Mouse (Mus musculus) hindbrain, embryonic 10.5 days (tissue): Measurements from ENCODE around the gene Mettl15. TPM values are rescaled to one million over a fixed set of nuclear protein-coding genes. Genes with fewer than 3 reads are reported as not detected.

Experiments used
- DNase-seq: peaks from one replicate; pipeline ENCODE4 v3.0.0-alpha.2; 2017; ENCODE audit warnings: low spot score
- H3K27ac ChIP-seq: fragments of 300-500 bp; sonication (generic); 2 replicates; pipeline ENCODE4 v1.5.1; 2016; ENCODE audit warnings: mild to moderate bottlenecking, moderate library complexity
- H3K27me3 ChIP-seq: fragments of 300-500 bp; sonication (generic); 2 replicates; pipeline ENCODE4 v1.6.1; 2016; ENCODE audit warnings: mild to moderate bottlenecking; ENCODE audit not compliant: poor library complexity, insufficient read depth, severe bottlenecking
- H3K36me3 ChIP-seq: fragments of 300-500 bp; sonication (generic); 2 replicates; pipeline ENCODE4 v1.6.1; 2016; ENCODE audit warnings: mild to moderate bottlenecking, moderate library complexity
- H3K4me1 ChIP-seq: fragments of 300-500 bp; sonication (generic); replicated peaks from 2 replicates; pipeline ENCODE4 v1.6.1; 2016; ENCODE audit warnings: mild to moderate bottlenecking
- H3K4me3 ChIP-seq: fragments of 300-500 bp; sonication (generic); 2 replicates; pipeline ENCODE4 v1.5.1; 2016; ENCODE audit warnings: mild to moderate bottlenecking, moderate library complexity
- H3K9me3 ChIP-seq: fragments of 300-500 bp; sonication (generic); 2 replicates; pipeline ENCODE4 v1.6.1; 2016; ENCODE audit warnings: mild to moderate bottlenecking, moderate library complexity
- WGBS: fragments of 180-500 bp; shearing (Covaris S2); methylation state at CpG from one replicate; pipeline ENCODE4 v1.1.7; 2016; 5-methylcytosine and 5-hydroxymethylcytosine counted together
- polyA plus RNA-seq: library from polyadenylated mRNA; unstranded; fragments of >200 nt; fragmentation: Nextera tagmentation; extraction: Ambion mirVana; gene quantifications from 2 replicates; pipeline ENCODE4 v1.2.1, GENCODE M21; 2016

The Mettl15 gene
- 11.7 and 13.3 TPM in 2 replicates for polyA plus RNA-seq

GRCm38 (mm10) chr2:109280600-109281340 is at the start of gene Mettl15, which contains the start of gene Kif18a:
Gene Mettl15 (minus strand): TSS chr2:109280748.
Gene Kif18a (plus strand): TSS chr2:109280738.
- WGBS, result under 1% methylated on average over 51 of the region's 51 CpGs

GRCm38 (mm10) chr2:109311369-109311768 is 30.8 kb upstream of the Mettl15 start:
- DNase-seq, result no peak
- Histone ChIP-seq H3K27me3 (no peaks in the 10 kb centered on the region), H3K9me3 (no peaks in the 10 kb centered on the region), H3K36me3 (peaks cover 86% of the 10 kb centered on the region), H3K27ac (no peak overlapping the region), H3K4me1 (no peaks in the 10 kb centered on the region), H3K4me3 (no peak overlapping the region)
- WGBS, result 93% methylated on average over 5 of the region's 5 CpGs

More at GRCm38 (mm10) chr2:109280600-109281340, at the start of gene Mettl15, which contains the start of gene Kif18a:
- DNase-seq, result peak; percentile 96
- Histone ChIP-seq H3K27ac (peak within 1 kb of the TSS; percentile 95), H3K9me3 (no peaks in the 10 kb centered on the region), H3K27me3 (no peaks in the 10 kb centered on the region), H3K4me3 (peak within 1 kb of the TSS; percentile 83), H3K36me3 (no peaks in the 10 kb centered on the region), H3K4me1 (peaks cover 22% of the 10 kb centered on the region)

- H3K4me1 ChIP-seq, result no peaks in the 10 kb centered on the region
- H3K9me3 ChIP-seq, result no peaks in the 10 kb centered on the region
- H3K4me3 ChIP-seq, result no peak overlapping the region
- H3K27ac ChIP-seq, result no peak overlapping the region
- H3K36me3 ChIP-seq, result peaks cover 82% of the 10 kb centered on the region
- DNase-seq, result no peak
- no peaks in the 10 kb centered on the region for H3K27me3 ChIP-seq
Observed at GRCm38 (mm10) chr2:109303638-109304037, 23.1 kb upstream of the Mettl15 start.

GRCm38 (mm10) chr2:109302234-109302633 is 21.7 kb upstream of the Mettl15 start:
- H3K4me1 ChIP-seq, result no peaks in the 10 kb centered on the region
- no peaks in the 10 kb centered on the region for H3K9me3 ChIP-seq
- H3K27me3 ChIP-seq, result no peaks in the 10 kb centered on the region
- H3K4me3 ChIP-seq, result no peak overlapping the region
- WGBS, result 90% methylated on average over 3 of the region's 3 CpGs
- DNase-seq, result no peak
- H3K36me3 ChIP-seq, result peaks cover 75% of the 10 kb centered on the region
- no peak overlapping the region for H3K27ac ChIP-seq

- Histone ChIP-seq H3K27ac (no peak overlapping the region), H3K27me3 (no peaks in the 10 kb centered on the region), H3K4me1 (no peaks in the 10 kb centered on the region), H3K4me3 (no peak overlapping the region), H3K36me3 (peaks cover 68% of the 10 kb centered on the region), H3K9me3 (no peaks in the 10 kb centered on the region)
- DNase-seq, result no peak
- WGBS, result 97% methylated on average over 1 of the region's 1 CpGs
Observed at GRCm38 (mm10) chr2:109298160-109298559, 17.6 kb upstream of the Mettl15 start.

- no peak for DNase-seq
- Histone ChIP-seq H3K9me3 (no peaks in the 10 kb centered on the region), H3K27ac (no peak overlapping the region), H3K36me3 (peaks cover 73% of the 10 kb centered on the region), H3K4me1 (no peaks in the 10 kb centered on the region), H3K27me3 (no peaks in the 10 kb centered on the region), H3K4me3 (no peak overlapping the region)
- 88% methylated on average over 5 of the region's 5 CpGs for WGBS
Observed at GRCm38 (mm10) chr2:109296264-109296663, 15.7 kb upstream of the Mettl15 start.

GRCm38 (mm10) chr2:109289327-109289726 is 8.8 kb upstream of the Mettl15 start:
- H3K9me3 ChIP-seq, result no peaks in the 10 kb centered on the region
- H3K4me3 ChIP-seq, result no peak overlapping the region
- WGBS, result 95% methylated on average over 6 of the region's 6 CpGs
- no peaks in the 10 kb centered on the region for H3K27me3 ChIP-seq
- no peak for DNase-seq
- H3K36me3 ChIP-seq, result peaks cover 64% of the 10 kb centered on the region
- no peaks in the 10 kb centered on the region for H3K4me1 ChIP-seq
- no peak overlapping the region for H3K27ac ChIP-seq

GRCm38 (mm10) chr2:109284121-109284520 is 3.6 kb upstream of the Mettl15 start:
- Histone ChIP-seq H3K36me3 (peaks cover 13% of the 10 kb centered on the region), H3K27me3 (no peaks in the 10 kb centered on the region), H3K27ac (no peak overlapping the region), H3K9me3 (no peaks in the 10 kb centered on the region), H3K4me1 (peaks cover 16% of the 10 kb centered on the region), H3K4me3 (no peak overlapping the region)
- WGBS, result 93% methylated on average over 3 of the region's 3 CpGs
- DNase-seq, result no peak

- Histone ChIP-seq H3K4me1 (peaks cover 22% of the 10 kb centered on the region), H3K4me3 (peak overlapping the region; percentile 83), H3K9me3 (no peaks in the 10 kb centered on the region), H3K27ac (peak overlapping the region; percentile 95), H3K27me3 (no peaks in the 10 kb centered on the region), H3K36me3 (no peaks in the 10 kb centered on the region)
- DNase-seq, result no peak
- 0% methylated on average over 1 of the region's 1 CpGs for WGBS
Observed at GRCm38 (mm10) chr2:109281341-109281690, 768 bp upstream of the Mettl15 start.

- H3K27ac ChIP-seq, result peak overlapping the region; percentile 95
- peaks cover 22% of the 10 kb centered on the region for H3K4me1 ChIP-seq
- 7% methylated on average over 4 of the region's 4 CpGs for WGBS
- no peaks in the 10 kb centered on the region for H3K9me3 ChIP-seq
- H3K27me3 ChIP-seq, result no peaks in the 10 kb centered on the region
- H3K36me3 ChIP-seq, result no peaks in the 10 kb centered on the region
- DNase-seq, result no peak
- H3K4me3 ChIP-seq, result peak overlapping the region; percentile 83
Observed at GRCm38 (mm10) chr2:109280272-109280599, 312 bp downstream of the Mettl15 start.

- under 1% methylated on average over 16 of the region's 16 CpGs for WGBS
- H3K36me3 ChIP-seq, result no peaks in the 10 kb centered on the region
- H3K9me3 ChIP-seq, result no peaks in the 10 kb centered on the region
- DNase-seq, result peak; percentile 42
- H3K4me1 ChIP-seq, result peaks cover 22% of the 10 kb centered on the region
- H3K27me3 ChIP-seq, result no peaks in the 10 kb centered on the region
- H3K4me3 ChIP-seq, result peak overlapping the region; percentile 61
- peak overlapping the region; percentile 84 for H3K27ac ChIP-seq
Observed at GRCm38 (mm10) chr2:109278036-109278435, 2.5 kb downstream of the Mettl15 start.

- Histone ChIP-seq H3K27me3 (no peaks in the 10 kb centered on the region), H3K36me3 (no peaks in the 10 kb centered on the region), H3K4me3 (peak overlapping the region; percentile 61), H3K9me3 (no peaks in the 10 kb centered on the region), H3K4me1 (peaks cover 22% of the 10 kb centered on the region), H3K27ac (peak overlapping the region; percentile 84)
- DNase-seq, result no peak
- 12% methylated on average over 7 of the region's 7 CpGs for WGBS
Observed at GRCm38 (mm10) chr2:109277593-109277992, 3.0 kb downstream of the Mettl15 start.

GRCm38 (mm10) chr2:109273098-109273497 is 7.5 kb downstream of the Mettl15 start:
- Histone ChIP-seq H3K36me3 (no peaks in the 10 kb centered on the region), H3K27me3 (no peaks in the 10 kb centered on the region), H3K4me1 (peaks cover 4% of the 10 kb centered on the region; the same call in 1 of the 2 replicates), H3K4me3 (no peak overlapping the region), H3K9me3 (no peaks in the 10 kb centered on the region), H3K27ac (no peak overlapping the region)
- WGBS, result 85% methylated on average over 1 of the region's 1 CpGs
- no peak for DNase-seq
